ENCODE assay signal across 8 mouse cellular contexts in the genomic region with DNA sequence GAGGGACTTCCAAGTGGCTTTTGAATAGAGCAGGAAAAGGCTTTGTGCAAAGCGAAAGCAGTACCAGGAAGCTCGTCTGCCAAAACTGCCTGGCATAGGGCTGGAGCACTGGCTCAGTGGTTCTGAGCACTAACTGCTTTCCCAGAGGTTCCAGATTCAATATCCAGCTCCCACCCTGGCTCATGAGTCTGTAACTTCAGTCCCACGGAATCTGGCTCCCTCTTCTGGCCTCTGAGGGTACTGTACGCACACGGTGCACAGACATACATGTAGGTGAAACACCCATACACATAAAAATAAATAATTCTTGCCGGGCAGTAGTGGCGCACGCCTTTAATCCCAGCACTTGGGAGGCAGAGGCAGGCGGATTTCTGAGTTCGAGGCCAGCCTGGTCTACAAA. TPM values are rescaled to one million over a fixed set of nuclear protein-coding genes. Genes with fewer than 3 reads are reported as not detected.
A peak's percentile ranks its signal among the peaks of the same experiment; 100 is the strongest.
DNase-seq lines count a peak whose midpoint lies in the region; ATAC-seq lines count a peak whose summit lies in the region.

No protein-coding gene starts in this region.

- peak; percentile 57 to 59 for DNase-seq in frontal cortex, postnatal 10 days (ENCODE audit: low spot score in 2 of 2)
- DNase-seq in spleen, postnatal 4 days (ENCODE audit: low spot score in 2 of 2): peak; percentile 41 to 70
- DNase-seq in spleen, postnatal 36 days (ENCODE audit: low spot score in 2 of 2): no peak
- DNase-seq in cerebellum, postnatal 4 days (ENCODE audit: low spot score in 2 of 2): peak; percentile 45 to 79
- DNase-seq in induced T-regulatory cell, adult 2 months (ENCODE audit: low read depth): peak; percentile 60
- no peak for DNase-seq in urinary bladder, adult 2 months (ENCODE audit: low spot score)

- no peak for ATAC-seq in frontal cortex, adult (ENCODE audit: low TSS enrichment)
- peak; percentile 71 for ATAC-seq in megakaryocyte, adult 5-6 weeks (ENCODE audit: poor library complexity, severe bottlenecking)

RNA-seq across cellular contexts. Expression of a gene that starts 37.4 kb away (rescaled TPM):
- total RNA-seq in megakaryocyte, adult 5-6 weeks (2015): 28.2 and 38.6 TPM in 2 replicates
- 20.0 and 20.4 TPM in 2 replicates for total RNA-seq in megakaryocyte, adult 5-6 weeks (2017)
- polyA plus RNA-seq in urinary bladder, adult 2 months (2012; rRNA removed): 21.4 and 49.1 TPM in 2 replicates

RNA-seq across cellular contexts. Expression of a gene that starts 40.3 kb away (rescaled TPM):
- total RNA-seq in megakaryocyte, adult 5-6 weeks (2015): 1.7 and 3.0 TPM in 2 replicates
- total RNA-seq in megakaryocyte, adult 5-6 weeks (2017): 2.6 and 2.7 TPM in 2 replicates
- 7.0 and 8.4 TPM in 2 replicates for polyA plus RNA-seq in urinary bladder, adult 2 months (2012; rRNA removed)

RNA-seq across cellular contexts. Expression of a gene that starts 51.7 kb away (rescaled TPM):
- total RNA-seq in megakaryocyte, adult 5-6 weeks (2015): 15,428 and 15,938 TPM in 2 replicates
- total RNA-seq in megakaryocyte, adult 5-6 weeks (2017): 7,091 and 10,908 TPM in 2 replicates
- polyA plus RNA-seq in urinary bladder, adult 2 months (2012; rRNA removed): 5,740 and 7,458 TPM in 2 replicates

Comparison
In these comparisons a context has a peak if more than half of its experiments do, and no peak if none do; other contexts are left out.
1. DNase-seq: peak in frontal cortex, postnatal 10 days (2 of 2), spleen, postnatal 4 days (2 of 2), cerebellum, postnatal 4 days (2 of 2) and induced T-regulatory cell, adult 2 months (single experiment); none in spleen, postnatal 36 days (0 of 2) and urinary bladder, adult 2 months (single experiment).